17 mouse cellular contexts compared by ENCODE assay signal in the genomic region with DNA sequence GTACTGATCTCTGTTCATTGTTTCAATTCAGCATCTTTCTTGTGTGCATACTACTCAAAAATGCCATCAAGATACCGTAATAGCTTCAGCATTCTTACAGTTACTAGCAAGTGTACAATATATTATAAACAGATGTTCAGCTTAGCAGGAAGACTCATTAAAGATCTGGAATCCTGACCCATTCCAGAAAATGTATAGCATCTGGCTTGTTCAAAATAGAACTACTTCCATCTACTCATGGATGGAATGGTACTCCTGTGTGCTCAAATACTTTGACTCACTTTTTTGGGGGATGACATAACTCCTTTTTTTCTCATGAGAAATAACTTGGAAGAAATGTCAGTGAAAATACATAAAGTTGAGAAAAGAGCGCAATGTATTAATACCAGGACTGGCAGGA.
A peak's percentile ranks its signal among the peaks of the same experiment; 100 is the strongest.
DNase-seq lines count a peak whose midpoint lies in the region; ATAC-seq lines count a peak whose summit lies in the region.
"Had no signal": no experiment of that assay in that cellular context is flagged by ENCODE, and none has a peak within 500 bp of the region (broad histone marks: within the 10 kb centered on the region; RNA-seq: fewer than 3 reads in every experiment).

No protein-coding gene starts in this region.

- H3K9me3 ChIP-seq in limb, embryonic 12.5 days: no peaks in the 10 kb centered on the region
- H3K9me3 ChIP-seq in limb, embryonic 10.5 days (replicated peaks): no peaks in the 10 kb centered on the region
- H3K9me3 ChIP-seq in limb, embryonic 13.5 days: no peaks in the 10 kb centered on the region
- no peaks in the 10 kb centered on the region for H3K9me3 ChIP-seq in limb, embryonic 15.5 days
- no peaks in the 10 kb centered on the region for H3K9me3 ChIP-seq in hindbrain, embryonic 11.5 days (ENCODE audit: control insufficient read depth, low read length)
- H3K9me3 ChIP-seq: embryonic facial prominence, embryonic 13.5 days had no signal

- ATAC-seq in limb, embryonic 12.5 days (ENCODE audit: insufficient number of reproducible peaks, insufficient read depth, low FRiP score, low TSS enrichment, low read depth): 0 out of 2 replicates have a peak, but pooled peaks have one; percentile 31
- ATAC-seq in limb, embryonic 13.5 days (ENCODE audit: low FRiP score, low read depth): peak; percentile 84
- peak; percentile 69 for ATAC-seq in limb, embryonic 15.5 days (ENCODE audit: insufficient number of reproducible peaks, low FRiP score, low TSS enrichment, low read depth)
- ATAC-seq in hindbrain, embryonic 11.5 days (ENCODE audit: low FRiP score): no peak
- ATAC-seq: forebrain, embryonic 14.5 days; forebrain, embryonic 16.5 days had no signal

- no peak overlapping the region for H3K4me2 ChIP-seq in limb, embryonic 12.5 days
- H3K4me2 ChIP-seq in limb, embryonic 13.5 days (replicated peaks): no peak overlapping the region
- no peak overlapping the region for H3K4me2 ChIP-seq in limb, embryonic 15.5 days
- no peak overlapping the region for H3K4me2 ChIP-seq in hindbrain, embryonic 11.5 days (replicated peaks; ENCODE audit: low read depth, low read length)
- H3K4me2 ChIP-seq: embryonic facial prominence, embryonic 13.5 days had no signal

- no peaks in the 10 kb centered on the region for H3K27me3 ChIP-seq in limb, embryonic 12.5 days
- no peaks in the 10 kb centered on the region for H3K27me3 ChIP-seq in limb, embryonic 10.5 days (ENCODE audit: low read depth, poor library complexity, severe bottlenecking)
- no peaks in the 10 kb centered on the region for H3K27me3 ChIP-seq in limb, embryonic 13.5 days
- H3K27me3 ChIP-seq in limb, embryonic 15.5 days: no peaks in the 10 kb centered on the region
- no peaks in the 10 kb centered on the region for H3K27me3 ChIP-seq in hindbrain, embryonic 11.5 days (ENCODE audit: control insufficient read depth, insufficient read depth, low read length)
- H3K27me3 ChIP-seq: embryonic facial prominence, embryonic 13.5 days had no signal

- no peak overlapping the region for H3K9ac ChIP-seq in limb, embryonic 12.5 days (replicated peaks)
- no peak overlapping the region for H3K9ac ChIP-seq in limb, embryonic 13.5 days
- no peak overlapping the region for H3K9ac ChIP-seq in limb, embryonic 15.5 days
- H3K9ac ChIP-seq in hindbrain, embryonic 11.5 days (ENCODE audit: low read depth, low read length): no peak overlapping the region
- H3K9ac ChIP-seq: embryonic facial prominence, embryonic 13.5 days had no signal

- no peak overlapping the region for H3K27ac ChIP-seq in limb, embryonic 12.5 days
- no peak overlapping the region for H3K27ac ChIP-seq in limb, embryonic 10.5 days
- no peak overlapping the region for H3K27ac ChIP-seq in limb, embryonic 13.5 days
- H3K27ac ChIP-seq in limb, embryonic 15.5 days: no peak overlapping the region
- no peak overlapping the region for H3K27ac ChIP-seq in hindbrain, embryonic 11.5 days (ENCODE audit: low read depth, low read length)
- H3K27ac ChIP-seq: embryonic facial prominence, embryonic 13.5 days had no signal

- no peaks in the 10 kb centered on the region for H3K36me3 ChIP-seq in limb, embryonic 12.5 days
- H3K36me3 ChIP-seq in limb, embryonic 10.5 days: no peaks in the 10 kb centered on the region
- H3K36me3 ChIP-seq in limb, embryonic 13.5 days: no peaks in the 10 kb centered on the region
- H3K36me3 ChIP-seq in limb, embryonic 15.5 days: no peaks in the 10 kb centered on the region
- no peaks in the 10 kb centered on the region for H3K36me3 ChIP-seq in hindbrain, embryonic 11.5 days (ENCODE audit: control insufficient read depth, insufficient read depth, low read length)
- H3K36me3 ChIP-seq: embryonic facial prominence, embryonic 13.5 days had no signal

- no peak overlapping the region for H3K4me3 ChIP-seq in limb, embryonic 12.5 days (replicated peaks)
- no peak overlapping the region for H3K4me3 ChIP-seq in limb, embryonic 10.5 days
- H3K4me3 ChIP-seq in limb, embryonic 13.5 days: no peak overlapping the region
- H3K4me3 ChIP-seq in limb, embryonic 15.5 days: no peak overlapping the region
- no peak overlapping the region for H3K4me3 ChIP-seq in hindbrain, embryonic 11.5 days (ENCODE audit: low read depth, low read length)
- H3K4me3 ChIP-seq: embryonic facial prominence, embryonic 13.5 days had no signal

- H3K4me1 ChIP-seq in limb, embryonic 12.5 days (replicated peaks): no peaks in the 10 kb centered on the region
- no peaks in the 10 kb centered on the region for H3K4me1 ChIP-seq in limb, embryonic 10.5 days
- H3K4me1 ChIP-seq in limb, embryonic 13.5 days: no peaks in the 10 kb centered on the region
- H3K4me1 ChIP-seq in limb, embryonic 15.5 days: no peaks in the 10 kb centered on the region
- H3K4me1 ChIP-seq in hindbrain, embryonic 11.5 days (replicated peaks; ENCODE audit: control insufficient read depth, insufficient read depth, low read length): no peaks in the 10 kb centered on the region
- H3K4me1 ChIP-seq: embryonic facial prominence, embryonic 13.5 days had no signal

- DNase-seq in limb, embryonic 10.5 days (ENCODE audit: low spot score): no peak
- no peak for DNase-seq in cerebellum, adult 11-12 months
- DNase-seq in hindbrain, embryonic 11.5 days (ENCODE audit: low spot score): no peak
- DNase-seq: adrenal gland, adult 2 months; adrenal gland, postnatal 10 days; adrenal gland, postnatal 25 days; cerebellum, adult 11 months; cerebellum, adult 2 months; cerebellum, adult 9-10 months; cerebellum, postnatal 10 days; cerebellum, postnatal 25 days had no signal

- WGBS in limb, embryonic 12.5 days: 42% methylated on average over 2 of the region's 2 CpGs
- 85% methylated on average over 2 of the region's 2 CpGs for WGBS in limb, embryonic 10.5 days
- WGBS in limb, embryonic 13.5 days: 44% methylated on average over 2 of the region's 2 CpGs
- 39% methylated on average over 2 of the region's 2 CpGs for WGBS in limb, embryonic 15.5 days
- 86% methylated on average over 2 of the region's 2 CpGs for WGBS in hindbrain, embryonic 11.5 days
